Mouse (Mus musculus) liver, embryonic 14.5 days (tissue): ENCODE measurements around the gene Ube2s.

ENCODE experiments used
- CTCF ChIP-seq: IDR thresholded peaks from 2 replicates; pipeline ENCODE4 v1.5.1; 2016; ENCODE audit warnings: antibody characterized with exemption, low read depth, control low read depth
- EP300 ChIP-seq: IDR thresholded peaks from 2 replicates; pipeline ENCODE4 v1.6.1; 2016; ENCODE audit warnings: antibody characterized with exemption, low read depth

DNA sequence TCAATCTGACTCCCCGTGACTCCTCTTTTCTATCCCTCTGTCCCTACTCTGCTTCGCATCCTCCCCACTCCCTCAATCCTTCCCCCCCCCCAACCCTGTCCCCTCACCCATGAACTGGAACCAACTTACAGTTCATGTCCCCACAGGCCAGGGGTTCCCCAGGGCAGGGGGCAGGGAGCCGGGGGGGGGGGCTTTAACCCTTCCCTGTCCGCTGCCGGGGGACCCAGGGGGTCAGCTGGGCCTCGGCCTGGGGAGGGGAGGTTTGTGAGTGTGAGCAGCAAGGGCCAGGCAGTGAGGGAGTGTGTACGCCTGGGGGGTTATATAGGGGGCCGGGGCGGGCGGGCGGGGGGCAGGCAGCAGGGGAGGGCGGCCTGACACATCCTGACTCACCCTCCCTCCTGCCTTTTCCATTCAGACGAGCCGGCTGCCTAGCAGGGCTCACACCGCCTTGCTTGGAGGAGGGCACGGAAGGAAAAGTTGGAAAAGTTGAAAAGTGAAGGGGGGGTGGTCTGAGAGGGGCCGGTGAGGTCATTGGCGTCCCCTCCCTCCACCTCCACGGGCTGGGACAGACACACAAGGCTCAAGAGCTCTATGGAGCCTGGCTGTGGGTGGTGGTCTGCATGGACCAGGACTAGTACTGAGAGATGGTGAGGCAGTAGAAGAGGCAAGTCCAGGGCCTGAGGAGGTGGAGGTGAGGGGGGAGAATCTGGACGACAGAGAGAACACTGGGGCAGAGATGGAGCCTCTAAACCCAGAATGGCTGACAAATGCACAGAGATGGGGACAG is 34.3 kb downstream of the Ube2s start:
- TF ChIP-seq CTCF (no peak), EP300 (no peak)
